Mouse (Mus musculus) lung, postnatal 0 days (tissue): ENCODE results near the gene Rnf217. TPM values are rescaled to one million over a fixed set of nuclear protein-coding genes. Genes with fewer than 3 reads are reported as not detected.

Experiments
- ATAC-seq: fragments of 200-750 bp; cut with Nextera tagmentation; 2 replicates; pipeline ENCODE4 v1.8.0; 2017; ENCODE audit warnings: moderate library complexity
- DNase-seq: peaks from one replicate; pipeline ENCODE4 v3.0.0-alpha.2; 2016; ENCODE audit warnings: low spot score
- H3K27ac ChIP-seq: fragments of 300-500 bp; sonication (generic); 2 replicates; pipeline ENCODE4 v1.5.1; 2014; ENCODE audit warnings: antibody characterized with exemption, mild to moderate bottlenecking, low read length, mixed read lengths
- H3K27me3 ChIP-seq: fragments of 300-500 bp; sonication (generic); replicated peaks from 2 replicates; pipeline ENCODE4 v1.6.1; 2014; ENCODE audit warnings: low read length, mixed read lengths; ENCODE audit not compliant: insufficient read depth
- H3K36me3 ChIP-seq: fragments of 300-500 bp; sonication (generic); 2 replicates; pipeline ENCODE4 v1.6.1; 2014; ENCODE audit warnings: low read length, mixed read lengths; ENCODE audit not compliant: insufficient read depth
- H3K4me1 ChIP-seq: fragments of 300-500 bp; sonication (generic); 2 replicates; pipeline ENCODE4 v1.6.1; 2014; ENCODE audit warnings: antibody characterized with exemption, low read depth, low read length, mixed read lengths; ENCODE audit not compliant: insufficient read depth
- H3K4me2 ChIP-seq: fragments of 300-500 bp; sonication (generic); replicated peaks from 2 replicates; pipeline ENCODE4 v1.6.1; 2014; ENCODE audit warnings: low read depth, mild to moderate bottlenecking, low read length, moderate library complexity, mixed read lengths
- H3K4me3 ChIP-seq: fragments of 300-500 bp; sonication (generic); 2 replicates; pipeline ENCODE4 v1.5.1; 2014; ENCODE audit warnings: low read depth, low read length
- H3K9ac ChIP-seq: fragments of 300-500 bp; sonication (generic); replicated peaks from 2 replicates; pipeline ENCODE4 v1.6.1; 2014; ENCODE audit warnings: low read depth, mild to moderate bottlenecking
- H3K9me3 ChIP-seq: fragments of 300-500 bp; sonication (generic); 2 replicates; pipeline ENCODE4 v1.6.1; 2016; ENCODE audit warnings: low read length, mixed read lengths
- CTCF ChIP-seq: IDR thresholded peaks from 2 replicates; pipeline ENCODE4 v1.5.1; 2016; ENCODE audit warnings: antibody characterized with exemption, mild to moderate bottlenecking
- EP300 ChIP-seq: IDR thresholded peaks from 2 replicates; pipeline ENCODE4 v1.6.1; 2016; ENCODE audit warnings: antibody characterized with exemption, mild to moderate bottlenecking, control low read depth
- WGBS: fragments of 180-500 bp; shearing (Covaris S2); extraction: QIAGEN DNeasy Blood & Tissue Kit; methylation state at CpG from one replicate; pipeline ENCODE4 v1.1.7; 2014; 5-methylcytosine and 5-hydroxymethylcytosine counted together
- polyA plus RNA-seq: library from polyadenylated mRNA; unstranded; fragments of >200 nt; fragmentation: Nextera tagmentation; extraction: Ambion mirVana; gene quantifications from 2 replicates; pipeline ENCODE4 v1.2.1, GENCODE M21; 2015

Gene Rnf217
- polyA plus RNA-seq, 1 experiment from 2014 or later: 1.6 TPM

DNA sequence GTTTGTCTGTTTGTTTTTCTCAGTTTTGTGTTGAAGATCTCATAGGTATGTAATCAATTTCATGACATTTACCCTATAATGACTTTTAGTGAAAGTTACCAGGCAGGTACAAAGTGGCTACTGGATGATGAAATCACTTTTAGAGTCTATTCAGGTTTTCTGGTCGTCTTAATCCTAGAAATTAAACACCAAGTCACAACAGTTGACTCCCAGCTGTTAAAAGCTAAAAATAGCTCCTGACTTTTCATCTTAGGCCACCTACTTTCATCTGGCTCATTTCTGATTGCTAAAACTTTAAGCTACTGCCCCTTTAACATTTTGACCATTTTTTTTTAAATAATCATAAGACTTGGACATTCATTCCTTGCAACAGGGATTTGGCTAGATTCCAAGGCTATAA is 161.9 kb downstream of the Rnf217 start:
- TF ChIP-seq EP300 (no peak), CTCF (no peak)
- no peaks in the 10 kb centered on the region for H3K9me3 ChIP-seq
- H3K4me3 ChIP-seq: no peak overlapping the region
- no peak overlapping the region for H3K9ac ChIP-seq
- WGBS: 17% methylated on average over 1 of the region's 1 CpGs
- H3K27me3 ChIP-seq: no peaks in the 10 kb centered on the region
- H3K36me3 ChIP-seq: no peaks in the 10 kb centered on the region
- no peak overlapping the region for H3K4me2 ChIP-seq
- H3K4me1 ChIP-seq: no peaks in the 10 kb centered on the region
- H3K27ac ChIP-seq: no peak overlapping the region
- ATAC-seq (no peak), DNase-seq (no peak)

GRCm38 (mm10) chr10:31445291-31446124 is 163.5 kb downstream of the Rnf217 start, which contains the start of gene Tpd52l1:
Tpd52l1 (minus strand) TSS chr10:31445958.
- ATAC-seq: peak; percentile 99
- no peaks in the 10 kb centered on the region for H3K27me3 ChIP-seq
- no peak within 1 kb of the TSS for H3K27ac ChIP-seq
- DNase-seq: peak; percentile 91
- no peaks in the 10 kb centered on the region for H3K9me3 ChIP-seq
- no peaks in the 10 kb centered on the region for H3K36me3 ChIP-seq
- H3K9ac ChIP-seq: peak within 1 kb of the TSS; percentile 48
- H3K4me2 ChIP-seq: peak within 1 kb of the TSS; percentile 84
- 2% methylated on average over 59 of the region's 59 CpGs for WGBS
- TF ChIP-seq EP300: no peak
- TF ChIP-seq CTCF: peak; percentile 95
- H3K4me3 ChIP-seq: peak within 1 kb of the TSS; percentile 48
- H3K4me1 ChIP-seq: no peaks in the 10 kb centered on the region

GRCm38 (mm10) chr10:31444206-31444605 is 164.8 kb downstream of the Rnf217 start:
- no peak overlapping the region for H3K9ac ChIP-seq
- no peak overlapping the region for H3K27ac ChIP-seq
- H3K27me3 ChIP-seq: no peaks in the 10 kb centered on the region
- H3K9me3 ChIP-seq: no peaks in the 10 kb centered on the region
- no peak overlapping the region for H3K4me3 ChIP-seq
- DNase-seq (no peak), ATAC-seq (no peak)
- no peaks in the 10 kb centered on the region for H3K4me1 ChIP-seq
- H3K4me2 ChIP-seq: no peak overlapping the region
- no peaks in the 10 kb centered on the region for H3K36me3 ChIP-seq
- WGBS: 75% methylated on average over 7 of the region's 7 CpGs
- TF ChIP-seq EP300 (no peak), CTCF (no peak)

Other genes starting within 250 kb of the Rnf217 start
- gene Tpd52l1, start 163.2 kb downstream of the Rnf217 start, polyA plus RNA-seq: 5.1 and 7.7 TPM in 2 replicates